Mouse (Mus musculus): ENCODE measurements around the gene Ermard.

DNA sequence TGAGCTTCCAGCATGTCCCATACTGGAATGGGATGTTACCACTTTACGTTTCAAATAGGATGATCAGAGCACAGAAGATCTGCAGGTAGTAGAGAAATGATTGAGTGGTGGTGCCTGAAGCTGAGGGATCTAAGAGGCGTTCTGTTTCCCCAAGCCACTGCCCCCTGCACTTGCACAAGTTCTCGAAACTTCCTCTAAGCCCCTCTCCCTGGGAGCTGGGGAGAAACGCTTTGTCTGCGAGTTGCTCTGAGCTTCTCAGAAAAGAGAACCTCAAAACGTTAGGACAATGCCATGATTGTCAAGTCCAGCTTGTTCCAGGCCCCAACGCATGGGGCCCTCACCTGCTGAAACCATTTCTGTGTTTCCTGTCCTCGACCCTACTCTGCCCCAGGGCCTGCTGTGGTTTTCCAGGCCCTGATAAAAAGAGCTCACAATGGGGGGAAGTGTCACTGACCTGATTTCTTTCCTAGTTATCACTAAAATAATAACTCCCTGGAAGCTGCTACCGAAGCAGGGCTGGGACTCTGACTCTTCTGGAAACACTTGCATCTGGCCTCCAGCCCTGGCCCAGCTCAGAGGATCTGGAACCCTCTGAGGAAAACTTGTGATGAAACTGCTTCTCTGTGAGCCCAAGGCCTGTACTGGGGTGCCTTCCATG lies 88.8 kb downstream of the Ermard start:
- TF ChIP-seq POLR2A (IDR thresholded peaks at IDR 0.05; ENCODE audit: extremely low read depth, insufficient read depth, low read length) (no peak), CTCF (IDR thresholded peaks at IDR 0.05; ENCODE audit: low read depth, low read length) (no peak)
